Mouse (Mus musculus) stomach, embryonic 16.5 days (tissue): ENCODE results near the gene Gm10662. TPM values are rescaled to one million over a fixed set of nuclear protein-coding genes. Genes with fewer than 3 reads are reported as not detected.
"Not testable (repeated sequence)": the region's sequence is repeated elsewhere in the genome, so short reads cannot be mapped to it uniquely, and the experiment has no call there.

ENCODE experiments used
- ATAC-seq: fragments of 200-750 bp; cut with Nextera tagmentation; 2 replicates; pipeline ENCODE4 v1.8.0; 2017; ENCODE audit warnings: moderate number of reproducible peaks, moderate TSS enrichment; ENCODE audit not compliant: insufficient read depth, low FRiP score
- H3K27ac ChIP-seq: fragments of 300-500 bp; sonication (generic); 2 replicates; pipeline ENCODE4 v1.5.1; 2014; ENCODE audit warnings: low read length
- H3K27me3 ChIP-seq: fragments of 300-500 bp; sonication (generic); 2 replicates; pipeline ENCODE4 v1.6.1; 2014; ENCODE audit warnings: low read length, control low read depth, mixed read lengths; ENCODE audit not compliant: control insufficient read depth, insufficient read depth
- H3K36me3 ChIP-seq: fragments of 300-500 bp; sonication (generic); 2 replicates; pipeline ENCODE4 v1.6.1; 2014; ENCODE audit warnings: low read length; ENCODE audit not compliant: control insufficient read depth, insufficient read depth
- H3K4me1 ChIP-seq: fragments of 300-500 bp; sonication (generic); 2 replicates; pipeline ENCODE4 v1.6.1; 2014; ENCODE audit warnings: low read length, control low read depth, mixed read lengths; ENCODE audit not compliant: control insufficient read depth, insufficient read depth
- H3K4me2 ChIP-seq: fragments of 300-500 bp; sonication (generic); 2 replicates; pipeline ENCODE4 v1.6.1; 2014; ENCODE audit warnings: low read depth, low read length, mixed read lengths
- H3K4me3 ChIP-seq: fragments of 300-500 bp; sonication (generic); replicated peaks from 2 replicates; pipeline ENCODE4 v1.5.1; 2014; ENCODE audit warnings: mild to moderate bottlenecking, low read length
- H3K9ac ChIP-seq: fragments of 300-500 bp; sonication (generic); 2 replicates; pipeline ENCODE4 v1.6.1; 2014; ENCODE audit warnings: low read length
- H3K9me3 ChIP-seq: fragments of 300-500 bp; sonication (generic); replicated peaks from 2 replicates; pipeline ENCODE4 v1.6.1; 2016; ENCODE audit warnings: low read length, control low read depth; ENCODE audit not compliant: control insufficient read depth
- WGBS: fragments of 180-500 bp; shearing (Covaris S2); extraction: QIAGEN DNeasy Blood & Tissue Kit; methylation state at CpG from one replicate; pipeline ENCODE4 v1.1.7; 2014; 5-methylcytosine and 5-hydroxymethylcytosine counted together
- polyA plus RNA-seq: library from polyadenylated mRNA; unstranded; fragments of >200 nt; fragmentation: Nextera tagmentation; extraction: Ambion mirVana; gene quantifications from 2 replicates; pipeline ENCODE4 v1.2.1, GENCODE M21; 2015

Gm10662 gene
- not detected in 2 replicates for polyA plus RNA-seq

- H3K4me1 ChIP-seq, H3K27ac ChIP-seq, ATAC-seq, H3K9ac ChIP-seq, H3K36me3 ChIP-seq, H3K27me3 ChIP-seq, H3K4me3 ChIP-seq, H3K4me2 ChIP-seq, H3K9me3 ChIP-seq: not testable (repeated sequence)
- WGBS = no CpG with 5 or more reads among the region's 1 CpGs
Measured at GRCm38 (mm10) chr7:23144380-23144779, at the start of gene Gm10662. Gm10662 (minus strand) TSS chr7:23144480.

GRCm38 (mm10) chr7:23163505-23163904 lies 19.2 kb upstream of the Gm10662 start:
- H3K9ac ChIP-seq, H3K27me3 ChIP-seq, H3K4me3 ChIP-seq, H3K27ac ChIP-seq, ATAC-seq, H3K9me3 ChIP-seq, H3K36me3 ChIP-seq, H3K4me2 ChIP-seq, H3K4me1 ChIP-seq: not testable (repeated sequence)
- WGBS = 81% methylated on average over 10 of the region's 10 CpGs

Other genes with a start within 250 kb of the Gm10662 start
- gene Gm4214, start 159.8 kb downstream of the Gm10662 start, polyA plus RNA-seq = not detected in 2 replicates
- not detected in 2 replicates for gene Gm4216, start 124.6 kb downstream of the Gm10662 start, polyA plus RNA-seq
- not detected in 2 replicates for gene Vmn1r163, start 88.9 kb downstream of the Gm10662 start, polyA plus RNA-seq
- gene Gm8720, start 77.0 kb downstream of the Gm10662 start, polyA plus RNA-seq = not detected in 2 replicates
- gene Vmn1r165, start 72.9 kb upstream of the Gm10662 start, polyA plus RNA-seq = not detected in 2 replicates
- gene Vmn1r166, start 107.2 kb upstream of the Gm10662 start, polyA plus RNA-seq = not detected in 2 replicates
- not detected in 2 replicates for gene Gm6902, start 134.4 kb upstream of the Gm10662 start, polyA plus RNA-seq
- gene Nlrp4e, start 156.7 kb upstream of the Gm10662 start, polyA plus RNA-seq = not detected in 2 replicates
- gene Nlrp5, start 241.4 kb upstream of the Gm10662 start, polyA plus RNA-seq = not detected in 2 replicates